Mouse (Mus musculus) spleen, adult 2 months (tissue): Measurements from ENCODE around the gene D630023F18Rik.

ENCODE experiments used
- CTCF ChIP-seq: fragments of 200-500 bp; IDR thresholded peaks from 2 replicates; pipeline ENCODE4 v1.5.1; 2011; ENCODE audit warnings: mild to moderate bottlenecking, inconsistent platforms; ENCODE audit not compliant: insufficient read depth, insufficient read length, insufficient replicate concordance; ENCODE audit errors: extremely low read depth
- POLR2A ChIP-seq: fragments of 200-500 bp; IDR thresholded peaks from 2 replicates; pipeline ENCODE4 v1.6.1; 2011; ENCODE audit warnings: low read depth, low read length, inconsistent platforms

GRCm38 (mm10) chr1:65146601-65147000 is 23.6 kb upstream of the D630023F18Rik start:
- TF ChIP-seq CTCF (no peak), POLR2A (no peak)
